Mouse (Mus musculus) c-Kit-positive CD71-positive TER-119-positive erythroid progenitor cells, embryonic 14.5 days (primary cell): ENCODE data around the gene Sugp1.
"Not testable (repeated sequence)": the region's sequence is repeated elsewhere in the genome, so short reads cannot be mapped to it uniquely, and the experiment has no call there.

Source experiments
- DNase-seq: peaks from one replicate; pipeline ENCODE4 v3.0.0-alpha.2; 2013; ENCODE audit warnings: low spot score

Sugp1 gene

GRCm38 (mm10) chr8:70042583-70043455 lies at the start of gene Sugp1, which contains the start of gene Mau2:
Gene Sugp1, plus strand, starts transcription at chr8:70042813.
Gene Mau2, minus strand, starts transcription at chr8:70042734.
- peak; percentile 96 for DNase-seq

- DNase-seq = no peak
Observed at GRCm38 (mm10) chr8:69995422-69995775, 47.2 kb upstream of the Sugp1 start.

GRCm38 (mm10) chr8:69995776-69996588 lies 46.6 kb upstream of the Sugp1 start, which contains the start of gene Gatad2a:
Gene Gatad2a, minus strand, starts transcription at chr8:69996384.
- peak; percentile 100 for DNase-seq

- DNase-seq = no peak
Observed at GRCm38 (mm10) chr8:69996589-69997285, 45.9 kb upstream of the Sugp1 start.

- DNase-seq = no peak
Observed at GRCm38 (mm10) chr8:69998706-69999105, 43.9 kb upstream of the Sugp1 start.

- DNase-seq = no peak
Observed at GRCm38 (mm10) chr8:69999236-69999635, 43.4 kb upstream of the Sugp1 start.

- no peak for DNase-seq
Observed at GRCm38 (mm10) chr8:70000226-70000625, 42.4 kb upstream of the Sugp1 start.

- DNase-seq = peak; percentile 76
Observed at GRCm38 (mm10) chr8:70001176-70001891, 41.3 kb upstream of the Sugp1 start.

GRCm38 (mm10) chr8:70001892-70002191 lies 40.8 kb upstream of the Sugp1 start:
- DNase-seq = not testable (repeated sequence)

GRCm38 (mm10) chr8:70003204-70003657 lies 39.4 kb upstream of the Sugp1 start:
- DNase-seq = no peak

- DNase-seq = no peak
Observed at GRCm38 (mm10) chr8:70004345-70004744, 38.3 kb upstream of the Sugp1 start.

GRCm38 (mm10) chr8:70005178-70005577 lies 37.4 kb upstream of the Sugp1 start:
- no peak for DNase-seq

- DNase-seq = not testable (repeated sequence)
Observed at GRCm38 (mm10) chr8:70010796-70011195, 31.8 kb upstream of the Sugp1 start.

GRCm38 (mm10) chr8:70012350-70012749 lies 30.3 kb upstream of the Sugp1 start:
- DNase-seq = no peak

- DNase-seq = no peak
Observed at GRCm38 (mm10) chr8:70012763-70013162, 29.9 kb upstream of the Sugp1 start.

GRCm38 (mm10) chr8:70015017-70015416 lies 27.6 kb upstream of the Sugp1 start:
- DNase-seq = no peak

- DNase-seq = no peak
Observed at GRCm38 (mm10) chr8:70023596-70023995, 19.0 kb upstream of the Sugp1 start.

GRCm38 (mm10) chr8:70026151-70026550 lies 16.5 kb upstream of the Sugp1 start:
- no peak for DNase-seq

GRCm38 (mm10) chr8:70030255-70030654 lies 12.4 kb upstream of the Sugp1 start:
- DNase-seq = no peak

- DNase-seq = no peak
Observed at GRCm38 (mm10) chr8:70037994-70038393, 4.6 kb upstream of the Sugp1 start.

- no peak for DNase-seq
Observed at GRCm38 (mm10) chr8:70041885-70042546, 597 bp upstream of the Sugp1 start.
